Mouse (Mus musculus) monocyte, adult 5-6 weeks (primary cell): ENCODE measurements around the gene Spata32. TPM values are rescaled to one million over a fixed set of nuclear protein-coding genes. Genes with fewer than 3 reads are reported as not detected.
"Not testable (repeated sequence)": the region's sequence is repeated elsewhere in the genome, so short reads cannot be mapped to it uniquely, and the experiment has no call there.

Experiments
- ATAC-seq: fragments of 153-309, 156-312 bp; replicated peaks from 2 replicates; pipeline ENCODE4 v1.8.0; 2017; ENCODE audit warnings: mild to moderate bottlenecking; ENCODE audit not compliant: low TSS enrichment, insufficient number of reproducible peaks, severe bottlenecking, poor library complexity, low FRiP score
- total RNA-seq: library from RNA; stranded (forward); fragments of 200-1000, 200-491, 200-594 nt; gene quantifications from 3 replicates; pipeline ENCODE4 v1.2.3, GENCODE M21; 2017

Gene Spata32
- total RNA-seq, 1 experiment from 2014 or later: not detected

GRCm38 (mm10) chr11:103248837-103249236 is 30.6 kb upstream of the Spata32 start:
- no peak for ATAC-seq

- ATAC-seq: peak; percentile 14; the same call in 1 of the 2 replicates
These were observed 29.4 kb upstream of the Spata32 start for GRCm38 (mm10) chr11:103247504-103248177.

GRCm38 (mm10) chr11:103246731-103247290 is 28.6 kb upstream of the Spata32 start:
- ATAC-seq: no peak

- 0 out of 2 replicates have a peak, but pooled peaks have one; percentile 2 for ATAC-seq
These were observed 28.0 kb upstream of the Spata32 start for GRCm38 (mm10) chr11:103246081-103246730.

- ATAC-seq: no peak
These were observed 26.6 kb upstream of the Spata32 start for GRCm38 (mm10) chr11:103244856-103245255.

- no peak for ATAC-seq
These were observed 22.5 kb upstream of the Spata32 start for GRCm38 (mm10) chr11:103240740-103241139.

- no peak for ATAC-seq
These were observed 19.5 kb upstream of the Spata32 start for GRCm38 (mm10) chr11:103237757-103238156.

- no peak for ATAC-seq
These were observed 18.7 kb upstream of the Spata32 start for GRCm38 (mm10) chr11:103236903-103237302.

- ATAC-seq: no peak
These were observed 18.2 kb upstream of the Spata32 start for GRCm38 (mm10) chr11:103236431-103236830.

GRCm38 (mm10) chr11:103235702-103236101 is 17.5 kb upstream of the Spata32 start:
- no peak for ATAC-seq

GRCm38 (mm10) chr11:103234447-103234846 is 16.2 kb upstream of the Spata32 start:
- ATAC-seq: no peak

GRCm38 (mm10) chr11:103232966-103233365 is 14.7 kb upstream of the Spata32 start:
- peak; percentile 66 for ATAC-seq

GRCm38 (mm10) chr11:103231367-103231766 is 13.1 kb upstream of the Spata32 start:
- no peak for ATAC-seq

- ATAC-seq: no peak
These were observed 12.4 kb upstream of the Spata32 start for GRCm38 (mm10) chr11:103230626-103231025.

GRCm38 (mm10) chr11:103229608-103230007 is 11.4 kb upstream of the Spata32 start:
- ATAC-seq: no peak

- ATAC-seq: no peak
These were observed 5.8 kb upstream of the Spata32 start for GRCm38 (mm10) chr11:103223951-103224456.

GRCm38 (mm10) chr11:103223444-103223843 is 5.2 kb upstream of the Spata32 start:
- ATAC-seq: no peak

GRCm38 (mm10) chr11:103222718-103223117 is 4.5 kb upstream of the Spata32 start:
- ATAC-seq: not testable (repeated sequence)

- ATAC-seq: no peak
These were observed 3.2 kb upstream of the Spata32 start for GRCm38 (mm10) chr11:103221437-103221836.

- no peak for ATAC-seq
These were observed 1.8 kb upstream of the Spata32 start for GRCm38 (mm10) chr11:103219995-103220394.
